Mouse (Mus musculus) megakaryocyte, embryonic 14.5 days (primary cell): ENCODE measurements at regions not wholly inside any gene's neighbourhood (a gene's known extent, or its start where the extent isn't known, plus 50 kb on each side); places are given as distances from the start of the nearest gene placed in this dataset.

Source experiments
- FLI1 ChIP-seq: IDR thresholded peaks from 2 replicates; pipeline ENCODE4 v1.6.1; 2012; ENCODE audit warnings: low read length, inconsistent platforms, mixed read lengths
- GATA1 ChIP-seq: IDR thresholded peaks from 3 replicates; pipeline ENCODE4 v1.6.1; 2012; ENCODE audit warnings: mixed read lengths, low read length, inconsistent platforms, borderline replicate concordance

- TF ChIP-seq GATA1 (no peak), FLI1 (no peak)
Observed at GRCm38 (mm10) chr10:123800692-123801528, 537.1 kb downstream of the Fam19a2 start.
